Mouse (Mus musculus) bone marrow macrophage, adult 2 months (primary cell): Measurements from ENCODE around the gene Zfp213.

ENCODE experiments used
- CTCF ChIP-seq: IDR thresholded peaks from 2 replicates; pipeline ENCODE4 v1.5.1; 2012; ENCODE audit warnings: low read depth, mild to moderate bottlenecking, low read length, moderate library complexity
- POLR2A ChIP-seq: IDR thresholded peaks from 2 replicates; pipeline ENCODE4 v1.6.1; 2012; ENCODE audit warnings: mild to moderate bottlenecking, low read depth, low read length, borderline replicate concordance

- TF ChIP-seq POLR2A (no peak), CTCF (peak; percentile 57)
These were observed 8.0 kb upstream of the Zfp213 start for GRCm38 (mm10) chr17:23572059-23572458.
